Mouse (Mus musculus) liver, embryonic 14.5 days (tissue): Measurements from ENCODE around the gene Pde4d. TPM values are rescaled to one million over a fixed set of nuclear protein-coding genes. Genes with fewer than 3 reads are reported as not detected.

ENCODE experiments used
- ATAC-seq: fragments of 200-750 bp; cut with Nextera tagmentation; 2 replicates; pipeline ENCODE4 v1.8.0; 2017; ENCODE audit warnings: moderate number of reproducible peaks, mild to moderate bottlenecking, moderate library complexity; ENCODE audit not compliant: insufficient read depth
- DNase-seq, 3 experiments: peaks; one replicate each; pipeline ENCODE4 v3.0.0-alpha.2; 2012 to 2013; ENCODE audit warnings: low read depth in 3 of 3, low spot score in 3 of 3
- H3K27ac ChIP-seq: fragments of 300-500 bp; sonication (generic); 2 replicates; pipeline ENCODE4 v1.5.1; 2014; ENCODE audit warnings: moderate library complexity, mild to moderate bottlenecking, control low read depth, inconsistent platforms
- H3K27me3 ChIP-seq: fragments of 300-500 bp; sonication (generic); 2 replicates; pipeline ENCODE4 v1.6.1; 2014; ENCODE audit warnings: mild to moderate bottlenecking, low read length, moderate library complexity; ENCODE audit not compliant: control insufficient read depth, insufficient read depth
- H3K36me3 ChIP-seq: fragments of 300-500 bp; sonication (generic); replicated peaks from 2 replicates; pipeline ENCODE4 v1.6.1; 2014; ENCODE audit warnings: low read depth; ENCODE audit not compliant: control insufficient read depth, insufficient read depth
- H3K4me1 ChIP-seq, 2 experiments: fragments of 200-500 bp in 1 of 2; fragments of 300-500 bp in 1 of 2; sonication (generic) in 1 of 2; replicated peaks; 2 replicates each; pipeline ENCODE4 v1.6.1; 2012 to 2014; ENCODE audit warnings: antibody characterized with exemption in 1 of 2, inconsistent platforms in 1 of 2, low read length in 1 of 2; ENCODE audit not compliant: control insufficient read depth in 2 of 2, insufficient read depth in 2 of 2
- H3K4me2 ChIP-seq: fragments of 300-500 bp; sonication (generic); 2 replicates; pipeline ENCODE4 v1.6.1; 2014; ENCODE audit warnings: low read depth, mild to moderate bottlenecking, control low read depth, moderate library complexity
- H3K4me3 ChIP-seq, 2 experiments: fragments of 200-500 bp in 1 of 2; fragments of 300-500 bp in 1 of 2; sonication (generic) in 1 of 2; 2 replicates each; pipeline ENCODE4 v1.5.1; 2012 to 2014; ENCODE audit warnings: low read depth in 2 of 2, low read length in 2 of 2, mild to moderate bottlenecking in 2 of 2, control low read depth in 1 of 2, inconsistent platforms in 1 of 2, moderate library complexity in 1 of 2; ENCODE audit not compliant: insufficient read depth in 1 of 2
- H3K9ac ChIP-seq: fragments of 300-500 bp; sonication (generic); replicated peaks from 2 replicates; pipeline ENCODE4 v1.6.1; 2014; ENCODE audit warnings: mild to moderate bottlenecking, control low read depth, moderate library complexity
- H3K9me3 ChIP-seq: fragments of 300-500 bp; sonication (generic); 2 replicates; pipeline ENCODE4 v1.6.1; 2016; ENCODE audit warnings: low read length, mixed read lengths; ENCODE audit not compliant: control insufficient read depth
- CTCF ChIP-seq: IDR thresholded peaks from 2 replicates; pipeline ENCODE4 v1.5.1; 2016; ENCODE audit warnings: antibody characterized with exemption, low read depth, control low read depth
- EP300 ChIP-seq: IDR thresholded peaks from 2 replicates; pipeline ENCODE4 v1.6.1; 2016; ENCODE audit warnings: antibody characterized with exemption, low read depth
- WGBS: fragments of 180-500 bp; shearing (Covaris S2); extraction: QIAGEN DNeasy Blood & Tissue Kit; methylation state at CpG from one replicate; pipeline ENCODE4 v1.1.7; 2014; ENCODE audit not compliant: insufficient replicate concordance; 5-methylcytosine and 5-hydroxymethylcytosine counted together
- polyA plus RNA-seq, 2 experiments: library from polyadenylated mRNA; depleted of rRNA in 1 of 2; stranded (reverse) in 1 of 2; unstranded in 1 of 2; fragments of >200 nt; fragmentation: Nextera tagmentation in 1 of 2; extraction: Ambion mirVana in 1 of 2; gene quantifications; 2 replicates each; pipeline versions ENCODE4 v1.2.1 to v1.2.3; 2012 to 2014

The Pde4d gene
- polyA plus RNA-seq, 2 experiments: 4.9 to 8.6 TPM

DNA sequence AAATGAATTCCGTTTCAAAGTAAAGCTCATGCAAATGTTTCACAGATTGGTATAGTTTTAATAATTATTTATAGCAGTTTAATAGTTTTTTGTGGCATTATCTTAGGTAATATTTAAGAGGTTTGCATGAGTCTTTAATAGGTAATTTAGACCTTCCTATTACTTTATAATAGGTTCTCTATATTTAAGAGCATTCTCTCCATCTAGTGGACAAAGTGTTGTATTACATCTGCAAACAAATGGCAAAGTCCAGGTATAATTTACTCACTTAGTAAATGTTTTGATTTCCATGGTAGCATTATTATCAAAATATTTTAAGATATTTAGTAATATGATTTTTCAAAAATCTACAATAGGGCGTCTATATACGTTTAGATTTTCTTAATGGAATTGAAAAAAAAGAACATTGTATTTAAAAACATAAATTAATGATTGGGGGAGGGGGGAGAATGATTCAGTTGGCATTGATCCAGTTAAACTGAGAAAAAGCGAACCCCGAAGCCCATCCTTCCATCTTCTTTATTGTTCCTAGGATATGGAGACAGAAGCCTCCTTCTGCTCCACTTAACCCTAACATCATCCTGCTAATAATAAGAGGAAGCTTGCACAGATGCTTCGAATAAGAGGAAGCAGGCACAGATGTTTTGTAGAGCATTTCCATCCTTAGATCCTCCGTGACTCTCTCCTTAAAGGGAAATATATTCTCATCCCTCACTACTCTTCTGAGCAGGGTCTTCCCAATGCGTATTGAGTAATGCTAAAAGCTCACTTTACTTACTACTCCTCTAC lies 1286.7 kb downstream of the Pde4d start:
- no peak for ATAC-seq
- DNase-seq: peak; percentile 24 to 49 (median 31)
- 41% methylated on average over 8 of the region's 8 CpGs for WGBS
- H3K4me2 ChIP-seq: no peak overlapping the region
- H3K27ac ChIP-seq: no peak overlapping the region
- H3K4me1 ChIP-seq: no peaks in the 10 kb centered on the region; a peak in 1 of 4 replicates
- TF ChIP-seq CTCF (peak; percentile 53; the same call in 1 of the 2 replicates), EP300 (no peak)
- no peaks in the 10 kb centered on the region for H3K27me3 ChIP-seq
- H3K4me3 ChIP-seq: no peak overlapping the region
- no peaks in the 10 kb centered on the region; the same call in 1 of the 2 replicates for H3K36me3 ChIP-seq
- no peaks in the 10 kb centered on the region for H3K9me3 ChIP-seq
- no peak overlapping the region for H3K9ac ChIP-seq

DNA sequence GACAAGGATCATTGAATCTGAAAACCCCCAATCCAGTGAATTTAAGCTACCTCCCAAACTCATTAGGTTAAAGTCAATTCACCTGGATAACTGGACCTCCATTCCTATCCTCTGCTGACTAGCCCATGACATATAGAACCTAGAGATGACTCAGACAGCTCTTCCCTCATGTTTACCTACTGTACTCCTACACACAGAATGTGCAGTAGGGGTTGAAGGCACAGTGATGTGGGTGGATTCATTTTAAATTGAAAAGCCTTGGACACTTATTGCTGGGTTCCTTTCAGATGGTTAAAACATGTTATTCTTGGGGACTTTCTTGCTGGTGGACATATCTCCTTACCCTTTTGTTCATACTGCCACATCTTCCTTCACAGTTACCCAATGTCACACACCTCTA lies 1296.7 kb downstream of the Pde4d start:
- Histone ChIP-seq H3K4me2 (no peak overlapping the region), H3K36me3 (peaks cover 9% of the 10 kb centered on the region), H3K4me3 (no peak overlapping the region), H3K9me3 (no peaks in the 10 kb centered on the region), H3K27ac (no peak overlapping the region), H3K27me3 (no peaks in the 10 kb centered on the region), H3K9ac (no peak overlapping the region), H3K4me1 (no peaks in the 10 kb centered on the region)
- TF ChIP-seq EP300: no peak
- TF ChIP-seq CTCF: no peak
- ATAC-seq (no peak), DNase-seq (no peak)

DNA sequence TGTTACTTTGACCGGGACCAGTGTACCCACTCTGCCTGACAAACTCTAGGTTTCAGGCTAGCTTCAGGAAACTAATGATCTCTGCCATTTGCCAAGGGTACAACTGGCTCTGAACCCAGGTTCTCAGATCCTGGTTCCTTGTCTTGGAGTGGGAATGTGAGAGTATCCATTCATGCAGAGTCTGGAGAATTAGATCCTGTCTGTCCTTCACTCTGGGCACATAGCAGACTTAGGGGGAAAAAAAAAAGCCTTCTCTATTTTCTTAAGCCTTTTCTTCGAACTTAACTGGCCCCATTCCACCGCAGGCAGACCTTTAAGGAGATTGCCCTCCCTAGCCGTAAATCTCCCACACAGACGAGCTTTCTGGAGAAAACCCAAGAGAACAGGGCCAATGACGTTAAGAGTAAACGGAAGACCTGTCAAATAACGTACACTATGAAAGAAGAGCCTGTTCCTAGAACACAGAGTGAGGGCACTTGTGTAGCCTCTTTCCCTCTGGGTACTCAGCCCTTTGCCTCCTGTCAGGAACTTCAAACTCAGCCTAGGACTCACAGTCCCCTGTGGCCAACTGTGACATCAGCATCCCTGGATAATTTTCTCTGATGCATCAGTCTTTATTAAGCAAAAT lies 1302.6 kb downstream of the Pde4d start:
- Histone ChIP-seq H3K36me3 (no peaks in the 10 kb centered on the region), H3K4me3 (no peak overlapping the region), H3K27ac (no peak overlapping the region), H3K4me2 (no peak overlapping the region), H3K4me1 (no peaks in the 10 kb centered on the region), H3K9ac (no peak overlapping the region), H3K9me3 (no peaks in the 10 kb centered on the region), H3K27me3 (no peaks in the 10 kb centered on the region)
- TF ChIP-seq CTCF: no peak
- TF ChIP-seq EP300: no peak
- no peak for ATAC-seq
- no peak for DNase-seq
- WGBS: 75% methylated on average over 8 of the region's 8 CpGs

DNA sequence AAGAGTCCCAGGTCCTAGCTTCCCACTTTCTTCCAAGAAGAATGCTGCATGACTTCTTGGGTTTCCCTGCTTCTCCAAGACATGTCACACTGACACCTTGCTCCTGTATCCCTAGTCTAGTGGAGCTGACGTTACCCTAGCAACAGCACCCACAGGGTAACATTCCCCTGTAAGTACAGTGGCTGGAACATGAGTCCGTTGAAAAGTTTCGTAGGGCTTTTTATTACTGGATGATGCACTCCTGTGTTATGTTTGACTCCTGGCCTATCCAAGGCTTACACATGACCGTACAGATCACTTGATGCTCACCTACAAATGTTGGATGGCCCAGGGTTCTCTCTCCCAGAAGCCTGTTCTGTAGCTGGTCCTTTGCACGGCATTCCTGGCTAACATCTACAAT lies 1307.1 kb downstream of the Pde4d start:
- 81% methylated on average over 5 of the region's 5 CpGs for WGBS
- no peaks in the 10 kb centered on the region for H3K9me3 ChIP-seq
- H3K4me3 ChIP-seq: no peak overlapping the region
- DNase-seq: no peak
- ATAC-seq: no peak
- H3K27me3 ChIP-seq: no peaks in the 10 kb centered on the region
- H3K36me3 ChIP-seq: peaks cover 3% of the 10 kb centered on the region; the same call in 1 of the 2 replicates
- no peak overlapping the region for H3K9ac ChIP-seq
- no peak for TF ChIP-seq CTCF
- H3K27ac ChIP-seq: no peak overlapping the region
- H3K4me2 ChIP-seq: no peak overlapping the region
- no peaks in the 10 kb centered on the region for H3K4me1 ChIP-seq

DNA sequence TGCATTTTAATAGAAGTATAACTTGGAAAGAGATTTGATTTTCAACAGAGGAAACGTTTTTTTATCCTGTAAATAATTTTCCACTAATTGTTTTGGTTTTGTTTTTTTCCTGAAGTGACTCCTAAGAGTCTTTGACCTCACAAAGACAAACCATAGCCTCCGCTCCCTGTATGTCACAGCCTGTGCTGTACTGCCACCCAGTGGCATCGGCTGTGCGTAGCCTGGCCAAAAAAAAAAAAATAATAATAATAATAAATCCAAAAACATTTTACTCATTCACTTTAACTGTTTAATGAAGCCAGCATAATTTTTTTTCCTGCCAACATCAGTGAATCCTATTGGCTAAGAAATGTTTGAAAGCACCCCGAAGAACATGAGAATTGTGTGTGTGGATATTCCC lies 1309.5 kb downstream of the Pde4d start:
- no peak overlapping the region for H3K9ac ChIP-seq
- H3K4me3 ChIP-seq: no peak overlapping the region
- H3K9me3 ChIP-seq: no peaks in the 10 kb centered on the region
- no peaks in the 10 kb centered on the region for H3K4me1 ChIP-seq
- no peak for DNase-seq
- no peaks in the 10 kb centered on the region for H3K27me3 ChIP-seq
- ATAC-seq: no peak
- H3K36me3 ChIP-seq: peaks cover 3% of the 10 kb centered on the region; the same call in 1 of the 2 replicates
- H3K27ac ChIP-seq: no peak overlapping the region
- TF ChIP-seq EP300 (no peak), CTCF (peak; percentile 70)
- H3K4me2 ChIP-seq: no peak overlapping the region
- 52% methylated on average over 5 of the region's 5 CpGs for WGBS
